Mouse (Mus musculus): ENCODE data around the gene Slc7a5.

Slc7a5 gene

GRCm38 (mm10) chr8:121907587-121908248 is at the start of gene Slc7a5:
Slc7a5 (minus strand) TSS chr8:121907694.
- DNase-seq, result peak; percentile 98

- DNase-seq, result no peak
These were observed 48.5 kb upstream of the Slc7a5 start for GRCm38 (mm10) chr8:121955825-121956500.

GRCm38 (mm10) chr8:121954981-121955555 is 47.6 kb upstream of the Slc7a5 start:
- no peak for DNase-seq

GRCm38 (mm10) chr8:121953821-121954545 is 46.5 kb upstream of the Slc7a5 start:
- no peak for DNase-seq

GRCm38 (mm10) chr8:121952800-121953199 is 45.3 kb upstream of the Slc7a5 start:
- no peak for DNase-seq

- DNase-seq, result no peak
These were observed 44.6 kb upstream of the Slc7a5 start for GRCm38 (mm10) chr8:121952122-121952521.

GRCm38 (mm10) chr8:121951656-121952009 is 44.1 kb upstream of the Slc7a5 start:
- DNase-seq, result no peak

GRCm38 (mm10) chr8:121950749-121951655 is 43.5 kb upstream of the Slc7a5 start:
- peak; percentile 76 for DNase-seq

- peak; percentile 98 for DNase-seq
These were observed 42.7 kb upstream of the Slc7a5 start for GRCm38 (mm10) chr8:121949941-121950748.

- no peak for DNase-seq
These were observed 41.8 kb upstream of the Slc7a5 start, which contains the start of gene Banp for GRCm38 (mm10) chr8:121949222-121949800. Banp (plus strand) TSS chr8:121949750.

GRCm38 (mm10) chr8:121948321-121949145 is 41.0 kb upstream of the Slc7a5 start:
- DNase-seq, result no peak

GRCm38 (mm10) chr8:121947753-121948141 is 40.3 kb upstream of the Slc7a5 start:
- DNase-seq, result peak; percentile 86

- DNase-seq, result no peak
These were observed 39.7 kb upstream of the Slc7a5 start for GRCm38 (mm10) chr8:121947047-121947752.

- no peak for DNase-seq
These were observed 38.9 kb upstream of the Slc7a5 start for GRCm38 (mm10) chr8:121946351-121946750.

GRCm38 (mm10) chr8:121944831-121945230 is 37.3 kb upstream of the Slc7a5 start, which contains the start of gene Car5a:
Car5a (minus strand) TSS chr8:121944904.
- DNase-seq, result no peak

GRCm38 (mm10) chr8:121943716-121944115 is 36.2 kb upstream of the Slc7a5 start:
- DNase-seq, result no peak

- no peak for DNase-seq
These were observed 35.6 kb upstream of the Slc7a5 start for GRCm38 (mm10) chr8:121943057-121943540.

GRCm38 (mm10) chr8:121938732-121939131 is 31.2 kb upstream of the Slc7a5 start:
- DNase-seq, result no peak

- DNase-seq, result no peak
These were observed 28.9 kb upstream of the Slc7a5 start for GRCm38 (mm10) chr8:121936391-121936790.
